Mouse (Mus musculus): Measurements from ENCODE around the gene Foxn3.

Gene Foxn3

GRCm38 (mm10) chr12:99563219-99564059 is at the start of gene Foxn3:
Gene Foxn3, minus strand, starts transcription at chr12:99563582.
- DNase-seq, result peak; percentile 85

GRCm38 (mm10) chr12:99612181-99612871 is 48.9 kb upstream of the Foxn3 start:
- no peak for DNase-seq

GRCm38 (mm10) chr12:99610868-99611267 is 47.5 kb upstream of the Foxn3 start:
- DNase-seq, result no peak

GRCm38 (mm10) chr12:99610069-99610815 is 46.9 kb upstream of the Foxn3 start:
- DNase-seq, result no peak

- DNase-seq, result no peak
Measured at GRCm38 (mm10) chr12:99609643-99610042, 46.3 kb upstream of the Foxn3 start.

- DNase-seq, result no peak
Measured at GRCm38 (mm10) chr12:99608279-99608955, 45.0 kb upstream of the Foxn3 start.

GRCm38 (mm10) chr12:99603381-99603780 is 40.0 kb upstream of the Foxn3 start:
- no peak for DNase-seq

GRCm38 (mm10) chr12:99601841-99602240 is 38.5 kb upstream of the Foxn3 start:
- no peak for DNase-seq

- DNase-seq, result no peak
Measured at GRCm38 (mm10) chr12:99601392-99601791, 38.0 kb upstream of the Foxn3 start.

GRCm38 (mm10) chr12:99599606-99600005 is 36.2 kb upstream of the Foxn3 start:
- no peak for DNase-seq

GRCm38 (mm10) chr12:99596397-99596796 is 33.0 kb upstream of the Foxn3 start:
- no peak for DNase-seq

- DNase-seq, result no peak
Measured at GRCm38 (mm10) chr12:99587338-99587737, 24.0 kb upstream of the Foxn3 start.

- peak; percentile 34 for DNase-seq
Measured at GRCm38 (mm10) chr12:99579989-99580388, 16.6 kb upstream of the Foxn3 start.

GRCm38 (mm10) chr12:99576682-99577081 is 13.3 kb upstream of the Foxn3 start:
- no peak for DNase-seq

GRCm38 (mm10) chr12:99574299-99574698 is 10.9 kb upstream of the Foxn3 start:
- no peak for DNase-seq

- no peak for DNase-seq
Measured at GRCm38 (mm10) chr12:99573036-99573435, 9.7 kb upstream of the Foxn3 start.

GRCm38 (mm10) chr12:99571999-99572398 is 8.6 kb upstream of the Foxn3 start:
- DNase-seq, result no peak

- peak; percentile 58 for DNase-seq
Measured at GRCm38 (mm10) chr12:99570197-99570956, 7.0 kb upstream of the Foxn3 start.

- DNase-seq, result no peak
Measured at GRCm38 (mm10) chr12:99565606-99566005, 2.2 kb upstream of the Foxn3 start.

GRCm38 (mm10) chr12:99564301-99564910 is 1.0 kb upstream of the Foxn3 start:
- DNase-seq, result no peak

GRCm38 (mm10) chr12:99562867-99563189 is 554 bp downstream of the Foxn3 start:
- DNase-seq, result peak; percentile 37
